Mouse (Mus musculus) lung, postnatal 0 days (tissue): ENCODE results near the gene Gm5741. TPM values are rescaled to one million over a fixed set of nuclear protein-coding genes. Genes with fewer than 3 reads are reported as not detected.

ENCODE experiments used
- ATAC-seq: fragments of 200-750 bp; cut with Nextera tagmentation; 2 replicates; pipeline ENCODE4 v1.8.0; 2017; ENCODE audit warnings: moderate library complexity
- DNase-seq: peaks from one replicate; pipeline ENCODE4 v3.0.0-alpha.2; 2016; ENCODE audit warnings: low spot score
- H3K27ac ChIP-seq: fragments of 300-500 bp; sonication (generic); 2 replicates; pipeline ENCODE4 v1.5.1; 2014; ENCODE audit warnings: antibody characterized with exemption, mild to moderate bottlenecking, low read length, mixed read lengths
- H3K27me3 ChIP-seq: fragments of 300-500 bp; sonication (generic); replicated peaks from 2 replicates; pipeline ENCODE4 v1.6.1; 2014; ENCODE audit warnings: low read length, mixed read lengths; ENCODE audit not compliant: insufficient read depth
- H3K36me3 ChIP-seq: fragments of 300-500 bp; sonication (generic); 2 replicates; pipeline ENCODE4 v1.6.1; 2014; ENCODE audit warnings: low read length, mixed read lengths; ENCODE audit not compliant: insufficient read depth
- H3K4me1 ChIP-seq: fragments of 300-500 bp; sonication (generic); 2 replicates; pipeline ENCODE4 v1.6.1; 2014; ENCODE audit warnings: antibody characterized with exemption, low read depth, low read length, mixed read lengths; ENCODE audit not compliant: insufficient read depth
- H3K4me2 ChIP-seq: fragments of 300-500 bp; sonication (generic); replicated peaks from 2 replicates; pipeline ENCODE4 v1.6.1; 2014; ENCODE audit warnings: low read depth, mild to moderate bottlenecking, low read length, moderate library complexity, mixed read lengths
- H3K4me3 ChIP-seq: fragments of 300-500 bp; sonication (generic); 2 replicates; pipeline ENCODE4 v1.5.1; 2014; ENCODE audit warnings: low read depth, low read length
- H3K9ac ChIP-seq: fragments of 300-500 bp; sonication (generic); replicated peaks from 2 replicates; pipeline ENCODE4 v1.6.1; 2014; ENCODE audit warnings: low read depth, mild to moderate bottlenecking
- H3K9me3 ChIP-seq: fragments of 300-500 bp; sonication (generic); 2 replicates; pipeline ENCODE4 v1.6.1; 2016; ENCODE audit warnings: low read length, mixed read lengths
- CTCF ChIP-seq: IDR thresholded peaks from 2 replicates; pipeline ENCODE4 v1.5.1; 2016; ENCODE audit warnings: antibody characterized with exemption, mild to moderate bottlenecking
- EP300 ChIP-seq: IDR thresholded peaks from 2 replicates; pipeline ENCODE4 v1.6.1; 2016; ENCODE audit warnings: antibody characterized with exemption, mild to moderate bottlenecking, control low read depth
- WGBS: fragments of 180-500 bp; shearing (Covaris S2); extraction: QIAGEN DNeasy Blood & Tissue Kit; methylation state at CpG from one replicate; pipeline ENCODE4 v1.1.7; 2014; 5-methylcytosine and 5-hydroxymethylcytosine counted together
- polyA plus RNA-seq: library from polyadenylated mRNA; unstranded; fragments of >200 nt; fragmentation: Nextera tagmentation; extraction: Ambion mirVana; gene quantifications from 2 replicates; pipeline ENCODE4 v1.2.1, GENCODE M21; 2015

Gene Gm5741
- polyA plus RNA-seq, 1 experiment from 2014 or later, result not detected

GRCm38 (mm10) chr8:85059879-85060616, 7.7 kb downstream of the Gm5741 start, which contains the start of gene Fbxw9:
TSS of gene Fbxw9 (plus strand) at chr8:85060055.
- Histone ChIP-seq H3K36me3 (peaks cover 6% of the 10 kb centered on the region; the same call in 1 of the 2 replicates), H3K4me3 (peak within 1 kb of the TSS; percentile 76), H3K9ac (peak within 1 kb of the TSS; percentile 53), H3K4me2 (peak within 1 kb of the TSS; percentile 97), H3K27me3 (no peaks in the 10 kb centered on the region), H3K9me3 (no peaks in the 10 kb centered on the region), H3K27ac (no peak within 1 kb of the TSS; the same call in 1 of the 2 replicates), H3K4me1 (no peaks in the 10 kb centered on the region)
- DNase-seq (peak; percentile 94), ATAC-seq (peak; percentile 95)
- WGBS, result under 1% methylated on average over 48 of the region's 53 CpGs
- no peak for TF ChIP-seq CTCF
- no peak for TF ChIP-seq EP300

- TF ChIP-seq CTCF (no peak), EP300 (no peak)
- Histone ChIP-seq H3K4me1 (no peaks in the 10 kb centered on the region), H3K4me2 (no peak overlapping the region), H3K9me3 (no peaks in the 10 kb centered on the region), H3K27ac (no peak overlapping the region), H3K4me3 (no peak overlapping the region), H3K36me3 (peaks cover 26% of the 10 kb centered on the region), H3K9ac (no peak overlapping the region), H3K27me3 (no peaks in the 10 kb centered on the region)
- DNase-seq (no peak), ATAC-seq (no peak)
- 79% methylated on average over 7 of the region's 7 CpGs for WGBS
Observed at GRCm38 (mm10) chr8:85057367-85057766, 10.4 kb downstream of the Gm5741 start.

DNA sequence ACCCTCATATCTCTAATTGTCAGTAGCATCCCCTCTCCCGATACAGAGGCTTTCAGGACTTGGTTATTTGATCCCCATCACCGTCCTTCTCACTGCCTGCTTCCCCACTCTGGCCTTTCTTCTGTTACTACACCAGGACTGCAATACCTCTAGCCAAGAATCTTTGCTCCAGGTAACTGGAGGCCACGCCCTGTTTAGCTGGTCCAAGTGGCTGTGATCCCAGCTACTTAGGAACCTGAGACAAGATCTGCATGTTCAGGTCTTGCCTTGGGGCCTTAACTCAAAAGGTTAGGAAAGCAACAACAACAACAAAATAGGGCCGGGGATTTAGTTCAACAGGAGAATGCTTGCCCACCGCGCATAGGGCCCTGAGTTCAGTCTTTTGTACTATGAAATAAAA, 24.2 kb downstream of the Gm5741 start:
- Histone ChIP-seq H3K4me3 (no peak overlapping the region), H3K27me3 (no peaks in the 10 kb centered on the region), H3K4me2 (no peak overlapping the region), H3K36me3 (peaks cover 27% of the 10 kb centered on the region), H3K9me3 (no peaks in the 10 kb centered on the region), H3K9ac (no peak overlapping the region), H3K4me1 (no peaks in the 10 kb centered on the region), H3K27ac (no peak overlapping the region)
- no peak for TF ChIP-seq CTCF
- no peak for TF ChIP-seq EP300
- no peak for ATAC-seq
- 95% methylated on average over 6 of the region's 6 CpGs for WGBS
- DNase-seq, result no peak

DNA sequence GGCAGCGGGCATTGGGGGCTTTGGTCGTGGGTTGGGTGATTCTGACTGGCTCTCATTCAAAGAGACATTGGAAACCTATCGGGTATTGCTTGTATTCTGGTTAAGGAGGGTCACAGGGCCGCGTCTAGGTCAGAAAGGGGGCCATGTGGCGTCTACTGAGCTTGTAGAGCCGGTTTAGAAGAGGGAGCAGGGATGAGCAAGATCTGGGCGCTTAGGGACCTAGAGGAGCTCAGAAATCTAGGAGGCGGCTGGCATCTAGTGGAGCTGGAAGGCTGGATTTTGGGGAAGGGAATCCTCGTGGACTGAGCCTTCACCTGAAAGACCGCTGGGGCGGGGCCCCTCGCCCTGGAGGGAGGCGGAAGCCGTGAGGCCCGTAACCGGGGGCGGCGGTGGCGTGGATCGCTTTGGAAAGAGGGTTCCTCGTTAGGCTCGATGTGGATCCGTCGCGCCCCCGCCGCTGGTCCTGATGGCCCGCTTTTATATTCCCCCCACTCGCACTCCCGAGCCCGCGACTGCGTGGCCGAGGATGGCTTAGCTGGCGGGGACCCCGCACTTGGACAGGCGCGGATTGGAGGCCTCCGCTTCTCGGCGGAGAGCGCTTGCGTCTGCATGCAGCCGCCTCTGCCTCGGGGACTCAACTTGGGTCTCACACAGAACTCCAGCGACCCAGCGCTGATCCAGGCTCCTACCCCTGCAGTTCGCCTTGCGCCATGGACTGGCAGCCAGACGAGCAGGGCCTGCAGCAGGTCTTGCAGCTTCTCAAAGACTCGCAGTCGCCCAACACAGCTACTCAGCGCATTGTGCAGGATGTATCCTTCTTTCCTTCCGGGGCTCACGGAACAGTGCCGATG, 29.9 kb downstream of the Gm5741 start:
- peak; percentile 51 for DNase-seq
- under 1% methylated on average over 39 of the region's 57 CpGs for WGBS
- Histone ChIP-seq H3K27ac (peak overlapping the region; percentile 94), H3K27me3 (no peaks in the 10 kb centered on the region), H3K9me3 (no peaks in the 10 kb centered on the region), H3K4me1 (peaks cover 3% of the 10 kb centered on the region), H3K9ac (peak overlapping the region; percentile 76), H3K4me3 (peak overlapping the region; percentile 81), H3K4me2 (peak overlapping the region; percentile 96), H3K36me3 (0 out of 2 replicates have a peak, but pooled peaks cover 2% of the 10 kb centered on the region)
- TF ChIP-seq CTCF, result no peak
- TF ChIP-seq EP300, result no peak
- no peak for ATAC-seq

- DNase-seq, result no peak
- TF ChIP-seq EP300, result no peak
Observed at GRCm38 (mm10) chr8:85037366-85037680, 30.5 kb downstream of the Gm5741 start.

GRCm38 (mm10) chr8:85036718-85037365, 30.9 kb downstream of the Gm5741 start, which contains the start of gene Tnpo2:
TSS of gene Tnpo2 (plus strand) at chr8:85036915.
- under 1% methylated on average over 59 of the region's 59 CpGs for WGBS

More at GRCm38 (mm10) chr8:85037366-85037680, 30.5 kb downstream of the Gm5741 start:
- ATAC-seq, result peak; percentile 23
- Histone ChIP-seq H3K36me3 (no peaks in the 10 kb centered on the region), H3K9ac (peak overlapping the region; percentile 76), H3K4me3 (peak overlapping the region; percentile 81), H3K27me3 (no peaks in the 10 kb centered on the region), H3K27ac (peak overlapping the region; percentile 94), H3K4me1 (peaks cover 3% of the 10 kb centered on the region), H3K4me2 (peak overlapping the region; percentile 96), H3K9me3 (no peaks in the 10 kb centered on the region)
- WGBS, result 2% methylated on average over 14 of the region's 14 CpGs

More at GRCm38 (mm10) chr8:85036718-85037365, 30.9 kb downstream of the Gm5741 start, which contains the start of gene Tnpo2:
- Histone ChIP-seq H3K9ac (peak within 1 kb of the TSS; percentile 76), H3K36me3 (no peaks in the 10 kb centered on the region; the same call in 1 of the 2 replicates), H3K4me3 (peak within 1 kb of the TSS; percentile 81), H3K27me3 (no peaks in the 10 kb centered on the region), H3K27ac (peak within 1 kb of the TSS; percentile 94), H3K9me3 (no peaks in the 10 kb centered on the region), H3K4me2 (peak within 1 kb of the TSS; percentile 96), H3K4me1 (peaks cover 3% of the 10 kb centered on the region)
- DNase-seq (peak; percentile 99), ATAC-seq (peak; percentile 94)
- TF ChIP-seq EP300 (peak; percentile 71), CTCF (no peak)
